ENCODE assay signal across 27 mouse cellular contexts in the genomic region with DNA sequence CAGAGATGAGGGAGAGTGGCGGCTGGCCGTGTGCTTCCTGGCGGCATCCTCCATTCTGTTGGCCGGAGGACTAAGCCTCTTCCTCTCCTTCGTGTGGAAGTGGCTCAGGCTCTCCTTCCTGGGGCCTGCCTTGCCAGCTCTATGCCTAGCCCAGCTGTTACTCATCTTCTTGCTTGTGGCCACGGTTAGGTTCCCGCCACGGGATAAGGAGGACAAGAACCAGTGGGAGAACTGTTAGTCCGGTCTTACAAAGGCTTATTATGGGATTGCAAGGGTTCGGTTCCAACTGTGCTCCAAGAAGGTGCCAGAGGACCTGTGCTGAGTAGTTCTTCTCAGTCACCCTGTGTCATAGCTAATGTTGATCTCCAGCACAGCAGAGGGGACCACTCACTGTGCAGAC. TPM values are rescaled to one million over a fixed set of nuclear protein-coding genes. Genes with fewer than 3 reads are reported as not detected.
DNase-seq lines count a peak whose midpoint lies in the region; ATAC-seq and TF ChIP-seq lines count a peak whose summit lies in the region.
"Had no signal": no experiment of that assay in that cellular context is flagged by ENCODE, and none has a peak within 500 bp of the region (broad histone marks: within the 10 kb centered on the region; RNA-seq: fewer than 3 reads in every experiment).

No protein-coding gene starts in this region.

- no peaks in the 10 kb centered on the region for H3K27me3 ChIP-seq in forebrain, embryonic 10.5 days (ENCODE audit: poor library complexity, severe bottlenecking)
- no peaks in the 10 kb centered on the region for H3K27me3 ChIP-seq in forebrain, embryonic 11.5 days (ENCODE audit: control insufficient read depth, insufficient read depth, low read length)
- no peaks in the 10 kb centered on the region for H3K27me3 ChIP-seq in heart, embryonic 10.5 days (ENCODE audit: insufficient read depth, poor library complexity, severe bottlenecking)
- no peaks in the 10 kb centered on the region for H3K27me3 ChIP-seq in heart, embryonic 11.5 days (ENCODE audit: control insufficient read depth, insufficient read depth, low read length)
- H3K27me3 ChIP-seq in liver, adult 2 months (ENCODE audit: control insufficient read depth, insufficient read depth, low read length), result no peaks in the 10 kb centered on the region
- no peaks in the 10 kb centered on the region for H3K27me3 ChIP-seq in liver, embryonic 11.5 days (replicated peaks; ENCODE audit: control insufficient read depth, insufficient read depth, low read length)
- H3K27me3 ChIP-seq: forebrain, embryonic 12.5 days; hindbrain, embryonic 12.5 days; limb, embryonic 12.5 days; stomach, embryonic 15.5 days had no signal

- H3K4me2 ChIP-seq in forebrain, embryonic 11.5 days (ENCODE audit: low read depth, low read length, severe bottlenecking), result no peak overlapping the region
- H3K4me2 ChIP-seq in heart, embryonic 11.5 days, result no peak overlapping the region
- H3K4me2 ChIP-seq in liver, embryonic 11.5 days, result no peak overlapping the region
- H3K4me2 ChIP-seq: forebrain, embryonic 12.5 days; hindbrain, embryonic 12.5 days; limb, embryonic 12.5 days; stomach, embryonic 15.5 days had no signal

- no peaks in the 10 kb centered on the region for H3K9me3 ChIP-seq in forebrain, embryonic 10.5 days
- no peaks in the 10 kb centered on the region for H3K9me3 ChIP-seq in forebrain, embryonic 11.5 days (ENCODE audit: control insufficient read depth, low read length)
- H3K9me3 ChIP-seq in heart, embryonic 10.5 days, result no peaks in the 10 kb centered on the region
- H3K9me3 ChIP-seq in heart, embryonic 11.5 days (replicated peaks; ENCODE audit: control insufficient read depth, low read length), result no peaks in the 10 kb centered on the region
- H3K9me3 ChIP-seq in liver, embryonic 11.5 days (ENCODE audit: control insufficient read depth, low read length), result no peaks in the 10 kb centered on the region
- H3K9me3 ChIP-seq: forebrain, embryonic 12.5 days; hindbrain, embryonic 12.5 days; limb, embryonic 12.5 days; stomach, embryonic 15.5 days had no signal

- H3K4me3 ChIP-seq in forebrain, embryonic 10.5 days, result no peak overlapping the region
- H3K4me3 ChIP-seq in forebrain, embryonic 11.5 days (ENCODE audit: low read depth, low read length), result no peak overlapping the region
- no peak overlapping the region for H3K4me3 ChIP-seq in heart, embryonic 10.5 days
- no peak overlapping the region for H3K4me3 ChIP-seq in heart, embryonic 11.5 days (ENCODE audit: low read depth, low read length)
- no peak overlapping the region for H3K4me3 ChIP-seq in liver, adult 2 months (ENCODE audit: insufficient read depth, low read depth, low read length)
- no peak overlapping the region for H3K4me3 ChIP-seq in liver, embryonic 11.5 days (ENCODE audit: low read depth, low read length)
- H3K4me3 ChIP-seq: forebrain, embryonic 12.5 days; hindbrain, embryonic 12.5 days; layer of hippocampus, adult 2 months; limb, embryonic 12.5 days; stomach, embryonic 15.5 days had no signal

- H3K4me1 ChIP-seq in forebrain, embryonic 10.5 days, result peaks cover 33% of the 10 kb centered on the region
- no peaks in the 10 kb centered on the region for H3K4me1 ChIP-seq in forebrain, embryonic 11.5 days (replicated peaks; ENCODE audit: control insufficient read depth, insufficient read depth, low read length)
- H3K4me1 ChIP-seq in heart, embryonic 10.5 days, result peaks cover 70% of the 10 kb centered on the region
- H3K4me1 ChIP-seq in heart, embryonic 11.5 days (ENCODE audit: control insufficient read depth, insufficient read depth, low read length), result peaks cover 50% of the 10 kb centered on the region
- H3K4me1 ChIP-seq in liver, adult 2 months (ENCODE audit: control insufficient read depth, insufficient read depth, low read length), result peaks cover 10% of the 10 kb centered on the region
- peaks cover 59% of the 10 kb centered on the region for H3K4me1 ChIP-seq in liver, embryonic 11.5 days (replicated peaks; ENCODE audit: control insufficient read depth, insufficient read depth, low read length)

- TF ChIP-seq CTCF in liver, adult 2 months (IDR thresholded peaks at IDR 0.05; ENCODE audit: low read depth, low read length), result no peak

- H3K79me2 ChIP-seq in liver, adult 2 months (ENCODE audit: control insufficient read depth, insufficient read depth, low read length), result no peaks in the 10 kb centered on the region

- H3K27ac ChIP-seq in forebrain, embryonic 10.5 days, result peak overlapping the region; percentile 31; the same call in 1 of the 2 replicates
- no peak overlapping the region for H3K27ac ChIP-seq in forebrain, embryonic 11.5 days (ENCODE audit: low read depth, low read length)
- peak overlapping the region; percentile 45; the same call in 1 of the 2 replicates for H3K27ac ChIP-seq in heart, embryonic 10.5 days
- H3K27ac ChIP-seq in heart, embryonic 11.5 days (ENCODE audit: low read depth, low read length), result no peak overlapping the region
- peak overlapping the region; percentile 32 for H3K27ac ChIP-seq in liver, adult 2 months (replicated peaks; ENCODE audit: insufficient read depth, low read depth, low read length)
- H3K27ac ChIP-seq in liver, embryonic 11.5 days (ENCODE audit: low read depth, low read length), result no peak overlapping the region; the same call in 1 of the 2 replicates
- H3K27ac ChIP-seq: forebrain, embryonic 12.5 days; hindbrain, embryonic 12.5 days; limb, embryonic 12.5 days; stomach, embryonic 15.5 days had no signal

- no peak for TF ChIP-seq POLR2A in liver, adult 2 months (IDR thresholded peaks at IDR 0.05; ENCODE audit: extremely low read depth, insufficient read depth, low read length)

- H3K9ac ChIP-seq in forebrain, embryonic 11.5 days (ENCODE audit: low read length), result no peak overlapping the region
- H3K9ac ChIP-seq in heart, embryonic 11.5 days (ENCODE audit: low read depth, low read length), result no peak overlapping the region
- no peak overlapping the region for H3K9ac ChIP-seq in liver, adult 2 months (ENCODE audit: low read depth, low read length)
- H3K9ac ChIP-seq in liver, embryonic 11.5 days (ENCODE audit: low read depth, low read length), result no peak overlapping the region
- H3K9ac ChIP-seq: forebrain, embryonic 12.5 days; hindbrain, embryonic 12.5 days; limb, embryonic 12.5 days; stomach, embryonic 15.5 days had no signal

- peaks cover 38% of the 10 kb centered on the region for H3K36me3 ChIP-seq in forebrain, embryonic 10.5 days (replicated peaks)
- no peaks in the 10 kb centered on the region for H3K36me3 ChIP-seq in forebrain, embryonic 11.5 days (ENCODE audit: control insufficient read depth, insufficient read depth, low read length)
- peaks cover 4% of the 10 kb centered on the region for H3K36me3 ChIP-seq in heart, embryonic 10.5 days
- no peaks in the 10 kb centered on the region for H3K36me3 ChIP-seq in heart, embryonic 11.5 days (ENCODE audit: control insufficient read depth, insufficient read depth, low read length)
- peaks cover 9% of the 10 kb centered on the region for H3K36me3 ChIP-seq in liver, adult 2 months (ENCODE audit: control insufficient read depth, insufficient read depth, low read length)
- peaks cover 4% of the 10 kb centered on the region; the same call in 1 of the 2 replicates for H3K36me3 ChIP-seq in liver, embryonic 11.5 days (ENCODE audit: control insufficient read depth, insufficient read depth, low read length)
- H3K36me3 ChIP-seq: forebrain, embryonic 12.5 days; hindbrain, embryonic 12.5 days; stomach, embryonic 15.5 days had no signal

- WGBS in forebrain, embryonic 10.5 days, result 91% methylated on average over 10 of the region's 10 CpGs
- 88% methylated on average over 10 of the region's 10 CpGs for WGBS in forebrain, embryonic 11.5 days
- 86% methylated on average over 10 of the region's 10 CpGs for WGBS in heart, embryonic 10.5 days
- 81% methylated on average over 10 of the region's 10 CpGs for WGBS in heart, embryonic 11.5 days (ENCODE audit: insufficient replicate concordance)
- WGBS in liver, adult 2 months, result 73% methylated on average over 10 of the region's 10 CpGs
- 84% methylated on average over 10 of the region's 10 CpGs for WGBS in liver, embryonic 11.5 days

- no peak for ATAC-seq in forebrain, embryonic 11.5 days (replicated peaks; ENCODE audit: low FRiP score)
- ATAC-seq in heart, embryonic 11.5 days (replicated peaks; ENCODE audit: insufficient number of reproducible peaks, low FRiP score, low TSS enrichment), result no peak
- ATAC-seq in liver, embryonic 11.5 days (replicated peaks; ENCODE audit: low FRiP score), result no peak
- ATAC-seq: activated CD4-positive, CD25-positive, alpha-beta regulatory T cell, adult 4 months had no signal

- peak; percentile 8 for DNase-seq in forebrain, embryonic 10.5 days (ENCODE audit: extremely low spot score, low spot score)
- DNase-seq in forebrain, embryonic 11.5 days (ENCODE audit: low spot score), result no peak
- DNase-seq in heart, embryonic 10.5 days (ENCODE audit: low spot score), result no peak
- DNase-seq in liver, adult 2 months (ENCODE audit: extremely low read depth, low read depth, low spot score), result no peak
- no peak for DNase-seq in liver, embryonic 11.5 days (ENCODE audit: low spot score)
- DNase-seq in testis, postnatal 10 days (ENCODE audit: low spot score), result peak; percentile 25
- DNase-seq in testis, postnatal 14 days (ENCODE audit: low spot score), result no peak
- DNase-seq: adrenal gland, adult 8-10 months; cerebellum, adult 18-20 months; cerebellum, postnatal 14 days; kidney, adult 18-20 months; kidney, postnatal 10 days; lung, adult 2 months; right cerebral cortex, adult 18-20 months; thymus, adult 2 months had no signal

RNA-seq across cellular contexts. Expression of a gene that starts 5.0 kb away (rescaled TPM):
- polyA plus RNA-seq in forebrain, embryonic 10.5 days (2016; fragmentation: Nextera tagmentation; extraction: Ambion mirVana), result 17.5 and 18.7 TPM in 2 replicates
- 13.7 and 13.9 TPM in 2 replicates for polyA plus RNA-seq in forebrain, embryonic 11.5 days (2014; fragmentation: Nextera tagmentation; extraction: Ambion mirVana)
- polyA plus RNA-seq in heart, embryonic 10.5 days (2016; fragmentation: Nextera tagmentation; extraction: Ambion mirVana), result 13.7 and 16.5 TPM in 2 replicates
- polyA plus RNA-seq in heart, embryonic 11.5 days (2014; fragmentation: Nextera tagmentation; extraction: Ambion mirVana), result 10.2 and 11.2 TPM in 2 replicates
- total RNA-seq in liver, adult 2 months (2014; rRNA removed), result 2.0 and 3.0 TPM in 2 replicates
- 2.7 and 3.2 TPM in 2 replicates for polyA plus RNA-seq in liver, adult 2 months (2012; rRNA removed)
- polyA plus RNA-seq in liver, embryonic 11.5 days (2014; fragmentation: Nextera tagmentation; extraction: Ambion mirVana), result 20.1 and 20.5 TPM in 2 replicates

RNA-seq across cellular contexts. Expression of a gene that starts 9.9 kb away (rescaled TPM):
- polyA plus RNA-seq in forebrain, embryonic 10.5 days (2016; fragmentation: Nextera tagmentation; extraction: Ambion mirVana), result 1.7 and 2.2 TPM in 2 replicates
- 0.89 and 1.2 TPM in 2 replicates for polyA plus RNA-seq in forebrain, embryonic 11.5 days (2014; fragmentation: Nextera tagmentation; extraction: Ambion mirVana)
- 1.4 and 1.8 TPM in 2 replicates for polyA plus RNA-seq in heart, embryonic 10.5 days (2016; fragmentation: Nextera tagmentation; extraction: Ambion mirVana)
- 0.39 and 0.62 TPM in 2 replicates for polyA plus RNA-seq in heart, embryonic 11.5 days (2014; fragmentation: Nextera tagmentation; extraction: Ambion mirVana)
- 31.9 and 37.9 TPM in 2 replicates for total RNA-seq in liver, adult 2 months (2014; rRNA removed)
- 19.1 and 20.1 TPM in 2 replicates for polyA plus RNA-seq in liver, adult 2 months (2012; rRNA removed)
- polyA plus RNA-seq in liver, embryonic 11.5 days (2014; fragmentation: Nextera tagmentation; extraction: Ambion mirVana), result 2.7 and 3.2 TPM in 2 replicates

RNA-seq across cellular contexts. Expression of a gene that starts 37.8 kb away (rescaled TPM):
- polyA plus RNA-seq in forebrain, embryonic 10.5 days (2016; fragmentation: Nextera tagmentation; extraction: Ambion mirVana), result 12.0 TPM in 2 replicates
- polyA plus RNA-seq in forebrain, embryonic 11.5 days (2014; fragmentation: Nextera tagmentation; extraction: Ambion mirVana), result 12.3 and 12.9 TPM in 2 replicates
- polyA plus RNA-seq in heart, embryonic 10.5 days (2016; fragmentation: Nextera tagmentation; extraction: Ambion mirVana), result 12.6 and 13.0 TPM in 2 replicates
- polyA plus RNA-seq in heart, embryonic 11.5 days (2014; fragmentation: Nextera tagmentation; extraction: Ambion mirVana), result 12.4 and 13.0 TPM in 2 replicates
- total RNA-seq in liver, adult 2 months (2014; rRNA removed), result 9.5 and 14.9 TPM in 2 replicates
- 23.4 and 28.0 TPM in 2 replicates for polyA plus RNA-seq in liver, adult 2 months (2012; rRNA removed)
- polyA plus RNA-seq in liver, embryonic 11.5 days (2014; fragmentation: Nextera tagmentation; extraction: Ambion mirVana), result 15.5 and 19.3 TPM in 2 replicates

RNA-seq across cellular contexts. Expression of a gene that starts 47.1 kb away (rescaled TPM):
- not detected in 2 replicates for polyA plus RNA-seq in forebrain, embryonic 10.5 days (2016; fragmentation: Nextera tagmentation; extraction: Ambion mirVana)
- not detected in 2 replicates for polyA plus RNA-seq in forebrain, embryonic 11.5 days (2014; fragmentation: Nextera tagmentation; extraction: Ambion mirVana)
- not detected in 2 replicates for polyA plus RNA-seq in heart, embryonic 10.5 days (2016; fragmentation: Nextera tagmentation; extraction: Ambion mirVana)
- polyA plus RNA-seq in heart, embryonic 11.5 days (2014; fragmentation: Nextera tagmentation; extraction: Ambion mirVana), result not detected in 2 replicates
- not detected in 2 replicates for total RNA-seq in liver, adult 2 months (2014; rRNA removed)
- polyA plus RNA-seq in liver, adult 2 months (2012; rRNA removed), result not detected in 2 replicates
- polyA plus RNA-seq in liver, embryonic 11.5 days (2014; fragmentation: Nextera tagmentation; extraction: Ambion mirVana), result not detected in 2 replicates
- total RNA-seq: adrenal gland, adult 8-10 months; granulocyte monocyte progenitor cell, adult 5-6 weeks; layer of hippocampus, adult 2 months; layer of hippocampus, postnatal 25 days; midbrain, postnatal 0 days had no signal
- polyA plus RNA-seq: embryonic facial prominence, embryonic 11.5 days; forebrain, embryonic 12.5 days; hindbrain, embryonic 12.5 days; limb, embryonic 12.5 days; lung, adult 2 months; midbrain, postnatal 0 days; neural tube, embryonic 14.5 days; stomach, embryonic 15.5 days had no signal

Comparison
In these comparisons a context has a peak if more than half of its experiments do, and no peak if none do; other contexts are left out.
1. DNase-seq: peak in forebrain, embryonic 10.5 days (single experiment) and testis, postnatal 10 days (single experiment); none in forebrain, embryonic 11.5 days (single experiment), heart, embryonic 10.5 days (single experiment), liver, adult 2 months (single experiment), liver, embryonic 11.5 days (single experiment) and testis, postnatal 14 days (single experiment).
2. H3K27ac ChIP-seq: peak in forebrain, embryonic 10.5 days (single experiment), heart, embryonic 10.5 days (single experiment) and liver, adult 2 months (single experiment); none in forebrain, embryonic 11.5 days (single experiment), heart, embryonic 11.5 days (single experiment) and liver, embryonic 11.5 days (single experiment).